Mouse (Mus musculus): Measurements from ENCODE around the gene Lilrb4a.

GRCm38 (mm10) chr10:51456369-51456768 is 34.4 kb upstream of the Lilrb4a start:
- TF ChIP-seq CTCF (IDR thresholded peaks at IDR 0.05; ENCODE audit: borderline replicate concordance, insufficient read depth, low read depth, low read length) (no peak), POLR2A (IDR thresholded peaks at IDR 0.05; ENCODE audit: borderline replicate concordance, insufficient read depth, low read length) (no peak)

Data from cerebellum, adult 2 months (tissue).